Mouse (Mus musculus): ENCODE results near the gene Cyp46a1.

DNA sequence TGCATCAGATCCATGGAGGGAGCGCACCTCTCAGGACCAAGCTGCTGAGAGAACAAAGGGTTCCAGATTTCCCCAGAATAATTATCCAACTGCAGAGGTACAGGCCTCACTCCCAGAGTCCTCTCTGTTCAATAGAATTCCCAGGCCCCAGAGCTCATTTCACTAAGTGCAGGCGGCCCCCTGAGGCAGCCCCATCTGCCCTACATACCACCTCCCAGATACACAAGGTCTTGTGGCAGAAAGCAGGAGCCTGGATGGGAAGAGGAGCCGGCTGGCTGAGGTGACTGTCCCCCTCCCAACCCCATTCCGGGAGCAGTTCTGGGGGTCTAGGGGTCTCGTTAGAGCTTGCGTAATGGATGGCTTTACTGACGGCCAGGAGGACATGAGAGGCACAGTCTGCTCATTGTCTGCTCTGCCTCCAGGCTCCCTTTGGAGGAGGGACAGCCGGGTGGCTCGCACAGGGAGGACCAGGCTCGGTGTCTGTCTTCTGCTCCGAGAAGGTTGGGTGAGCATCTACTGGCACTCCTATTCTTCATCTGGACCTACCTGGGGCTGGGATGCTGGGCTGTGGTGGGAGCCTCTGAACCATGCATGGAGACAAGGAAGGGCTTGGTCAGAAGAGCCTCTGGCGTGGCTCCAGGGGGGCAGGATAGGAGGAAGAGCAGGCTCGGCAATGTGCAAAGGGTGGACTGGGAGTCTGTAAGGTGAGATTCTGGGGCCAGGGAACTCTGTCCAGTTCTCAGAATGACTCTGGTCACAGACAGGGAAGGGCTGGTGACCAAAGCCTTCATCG, 76.4 kb downstream of the Cyp46a1 start:
- TF ChIP-seq EP300 (IDR thresholded peaks at IDR 0.05) (no peak), CTCF (IDR thresholded peaks at IDR 0.05) (no peak)
